Mouse (Mus musculus): ENCODE measurements around the gene Sppl3. TPM values are rescaled to one million over a fixed set of nuclear protein-coding genes. Genes with fewer than 3 reads are reported as not detected.
A peak's percentile ranks its signal among the peaks of the same experiment; 100 is the strongest.

Sppl3 gene
- polyA plus RNA-seq, 1 experiment from 2014 or later, result 6.9 TPM

- no peaks in the 10 kb centered on the region; the same call in 1 of the 2 replicates for H3K27me3 ChIP-seq (replicated peaks)
- H3K27ac ChIP-seq (replicated peaks), result no peak overlapping the region
- 71% methylated on average over 8 of the region's 8 CpGs for WGBS
- H3K4me2 ChIP-seq, result no peak overlapping the region
- ATAC-seq (ENCODE audit: extremely low read depth, insufficient number of reproducible peaks, low FRiP score, low TSS enrichment), result no peak
- H3K4me3 ChIP-seq, result no peak overlapping the region
- no peaks in the 10 kb centered on the region for H3K36me3 ChIP-seq
- no peak overlapping the region for H3K9ac ChIP-seq
- H3K4me1 ChIP-seq, result peaks cover 9% of the 10 kb centered on the region
- no peaks in the 10 kb centered on the region for H3K9me3 ChIP-seq
Measured at GRCm38 (mm10) chr5:115001464-115001863, 9.5 kb upstream of the Sppl3 start.

- H3K27ac ChIP-seq (replicated peaks), result no peak overlapping the region
- no peak for ATAC-seq (ENCODE audit: extremely low read depth, insufficient number of reproducible peaks, low FRiP score, low TSS enrichment)
- no peaks in the 10 kb centered on the region for H3K9me3 ChIP-seq
- H3K4me1 ChIP-seq, result peaks cover 9% of the 10 kb centered on the region
- no peak overlapping the region for H3K9ac ChIP-seq
- no peak overlapping the region for H3K4me2 ChIP-seq
- H3K27me3 ChIP-seq (replicated peaks), result no peaks in the 10 kb centered on the region; the same call in 1 of the 2 replicates
- H3K36me3 ChIP-seq, result no peaks in the 10 kb centered on the region
- WGBS, result 44% methylated on average over 6 of the region's 6 CpGs
- H3K4me3 ChIP-seq, result no peak overlapping the region
Measured at GRCm38 (mm10) chr5:115002781-115003180, 8.2 kb upstream of the Sppl3 start.

GRCm38 (mm10) chr5:115003224-115003873 is 7.6 kb upstream of the Sppl3 start:
- H3K4me1 ChIP-seq, result peaks cover 9% of the 10 kb centered on the region
- no peak for ATAC-seq (ENCODE audit: extremely low read depth, insufficient number of reproducible peaks, low FRiP score, low TSS enrichment)
- WGBS, result 64% methylated on average over 13 of the region's 13 CpGs

GRCm38 (mm10) chr5:115007768-115008167 is 3.2 kb upstream of the Sppl3 start:
- WGBS, result 81% methylated on average over 5 of the region's 5 CpGs
- no peaks in the 10 kb centered on the region for H3K36me3 ChIP-seq
- H3K4me1 ChIP-seq, result peaks cover 21% of the 10 kb centered on the region
- no peak overlapping the region for H3K4me2 ChIP-seq
- no peak overlapping the region for H3K4me3 ChIP-seq
- no peak for ATAC-seq (ENCODE audit: extremely low read depth, insufficient number of reproducible peaks, low FRiP score, low TSS enrichment)
- no peak overlapping the region for H3K27ac ChIP-seq (replicated peaks)
- no peaks in the 10 kb centered on the region for H3K9me3 ChIP-seq
- no peak overlapping the region for H3K9ac ChIP-seq
- no peaks in the 10 kb centered on the region; the same call in 1 of the 2 replicates for H3K27me3 ChIP-seq (replicated peaks)

More at GRCm38 (mm10) chr5:115003224-115003873, 7.6 kb upstream of the Sppl3 start:
- no peak overlapping the region for H3K4me3 ChIP-seq
- no peaks in the 10 kb centered on the region for H3K36me3 ChIP-seq
- no peak overlapping the region; the same call in 1 of the 2 replicates for H3K9ac ChIP-seq
- no peaks in the 10 kb centered on the region; the same call in 1 of the 2 replicates for H3K27me3 ChIP-seq (replicated peaks)
- H3K4me2 ChIP-seq, result no peak overlapping the region
- H3K9me3 ChIP-seq, result no peaks in the 10 kb centered on the region
- H3K27ac ChIP-seq (replicated peaks), result no peak overlapping the region

GRCm38 (mm10) chr5:115008307-115008706 is 2.6 kb upstream of the Sppl3 start:
- WGBS, result 60% methylated on average over 7 of the region's 7 CpGs
- Histone ChIP-seq H3K36me3 (no peaks in the 10 kb centered on the region), H3K4me2 (no peak overlapping the region), H3K9ac (no peak overlapping the region), H3K4me1 (peaks cover 22% of the 10 kb centered on the region), H3K27me3 (replicated peaks) (no peaks in the 10 kb centered on the region), H3K4me3 (no peak overlapping the region), H3K9me3 (no peaks in the 10 kb centered on the region), H3K27ac (replicated peaks) (no peak overlapping the region)
- no peak for ATAC-seq (ENCODE audit: extremely low read depth, insufficient number of reproducible peaks, low FRiP score, low TSS enrichment)

- Histone ChIP-seq H3K4me2 (no peak overlapping the region), H3K9ac (no peak overlapping the region), H3K27me3 (replicated peaks) (no peaks in the 10 kb centered on the region), H3K4me1 (peaks cover 28% of the 10 kb centered on the region), H3K36me3 (no peaks in the 10 kb centered on the region), H3K27ac (replicated peaks) (no peak overlapping the region), H3K9me3 (no peaks in the 10 kb centered on the region), H3K4me3 (no peak overlapping the region)
- 81% methylated on average over 6 of the region's 6 CpGs for WGBS
- no peak for ATAC-seq (ENCODE audit: extremely low read depth, insufficient number of reproducible peaks, low FRiP score, low TSS enrichment)
Measured at GRCm38 (mm10) chr5:115009143-115009542, 1.8 kb upstream of the Sppl3 start.

GRCm38 (mm10) chr5:115009961-115010360 is 976 bp upstream of the Sppl3 start:
- Histone ChIP-seq H3K36me3 (no peaks in the 10 kb centered on the region), H3K27ac (replicated peaks) (no peak overlapping the region; the same call in 1 of the 2 replicates), H3K4me2 (peak overlapping the region; percentile 92), H3K9ac (peak overlapping the region; percentile 100), H3K4me1 (peaks cover 37% of the 10 kb centered on the region), H3K9me3 (no peaks in the 10 kb centered on the region), H3K4me3 (peak overlapping the region; percentile 92), H3K27me3 (replicated peaks) (no peaks in the 10 kb centered on the region)
- ATAC-seq (ENCODE audit: extremely low read depth, insufficient number of reproducible peaks, low FRiP score, low TSS enrichment), result no peak
- WGBS, result 29% methylated on average over 3 of the region's 3 CpGs

- peak; percentile 28; the same call in 1 of the 2 replicates for ATAC-seq (ENCODE audit: extremely low read depth, insufficient number of reproducible peaks, low FRiP score, low TSS enrichment)
- Histone ChIP-seq H3K4me2 (peak overlapping the region; percentile 90), H3K9me3 (no peaks in the 10 kb centered on the region), H3K27ac (replicated peaks) (peak overlapping the region; percentile 92), H3K4me1 (peaks cover 48% of the 10 kb centered on the region), H3K9ac (peak overlapping the region; percentile 100), H3K27me3 (replicated peaks) (no peaks in the 10 kb centered on the region), H3K36me3 (no peaks in the 10 kb centered on the region), H3K4me3 (peak overlapping the region; percentile 92)
- under 1% methylated on average over 36 of the region's 57 CpGs for WGBS
Measured at GRCm38 (mm10) chr5:115011217-115011518, 231 bp downstream of the Sppl3 start.

GRCm38 (mm10) chr5:115011519-115012261 is 753 bp downstream of the Sppl3 start:
- Histone ChIP-seq H3K4me1 (peaks cover 49% of the 10 kb centered on the region), H3K27ac (replicated peaks) (peak overlapping the region; percentile 92), H3K27me3 (replicated peaks) (no peaks in the 10 kb centered on the region), H3K9me3 (no peaks in the 10 kb centered on the region), H3K4me3 (peak overlapping the region; percentile 92), H3K9ac (peak overlapping the region; percentile 100), H3K36me3 (peaks cover 3% of the 10 kb centered on the region; the same call in 1 of the 2 replicates), H3K4me2 (peak overlapping the region; percentile 90)
- peak; percentile 40; the same call in 1 of the 2 replicates for ATAC-seq (ENCODE audit: extremely low read depth, insufficient number of reproducible peaks, low FRiP score, low TSS enrichment)
- under 1% methylated on average over 61 of the region's 63 CpGs for whole genome bisulfite sequencing

- H3K4me3 ChIP-seq, result peak overlapping the region; percentile 92
- no peaks in the 10 kb centered on the region for H3K27me3 ChIP-seq (replicated peaks)
- ATAC-seq (ENCODE audit: extremely low read depth, insufficient number of reproducible peaks, low FRiP score, low TSS enrichment), result no peak
- H3K9ac ChIP-seq, result peak overlapping the region; percentile 100
- H3K9me3 ChIP-seq, result no peaks in the 10 kb centered on the region
- peaks cover 4% of the 10 kb centered on the region; the same call in 1 of the 2 replicates for H3K36me3 ChIP-seq
- peak overlapping the region; percentile 90 for H3K4me2 ChIP-seq
- 76% methylated on average over 3 of the region's 3 CpGs for WGBS
- no peak overlapping the region for H3K27ac ChIP-seq (replicated peaks)
- H3K4me1 ChIP-seq, result peaks cover 67% of the 10 kb centered on the region
Measured at GRCm38 (mm10) chr5:115013436-115013835, 2.5 kb downstream of the Sppl3 start.

GRCm38 (mm10) chr5:115014570-115014969 is 3.6 kb downstream of the Sppl3 start:
- Histone ChIP-seq H3K9ac (0 out of 2 replicates have a peak overlapping the region, but pooled peaks have one; percentile 44), H3K27me3 (replicated peaks) (no peaks in the 10 kb centered on the region), H3K9me3 (no peaks in the 10 kb centered on the region), H3K4me3 (peak overlapping the region; percentile 10), H3K4me1 (peaks cover 78% of the 10 kb centered on the region), H3K27ac (replicated peaks) (peak overlapping the region; percentile 72), H3K4me2 (peak overlapping the region; percentile 53), H3K36me3 (peaks cover 4% of the 10 kb centered on the region; the same call in 1 of the 2 replicates)
- ATAC-seq (ENCODE audit: extremely low read depth, insufficient number of reproducible peaks, low FRiP score, low TSS enrichment), result no peak
- 7% methylated on average over 1 of the region's 1 CpGs for WGBS

All from heart, embryonic 13.5 days (tissue).